Mouse (Mus musculus) brown adipose tissue, adult 24 weeks (tissue): Measurements from ENCODE around the gene Btn1a1. TPM values are rescaled to one million over a fixed set of nuclear protein-coding genes. Genes with fewer than 3 reads are reported as not detected.

Experiments
- polyA plus RNA-seq: library from polyadenylated mRNA; stranded (reverse); fragments of >200 nt; gene quantifications from 2 replicates; pipeline ENCODE4 v1.2.4, GENCODE M21; 2012; ENCODE audit not compliant: missing spikeins, insufficient read depth, insufficient read length

Gene Btn1a1
- polyA plus RNA-seq, 1 experiment = not detected

Other genes with a start within 250 kb of the Btn1a1 start
- not detected in 2 replicates for gene Vmn1r222, start 230.0 kb downstream of the Btn1a1 start, polyA plus RNA-seq
- gene Vmn1r223, start 218.8 kb downstream of the Btn1a1 start, polyA plus RNA-seq = not detected in 2 replicates
- gene Zfp322a, start 96.7 kb downstream of the Btn1a1 start, polyA plus RNA-seq = 10.1 and 12.5 TPM in 2 replicates
- 4.4 and 5.0 TPM in 2 replicates for gene Abt1, start 42.0 kb downstream of the Btn1a1 start, polyA plus RNA-seq
- not detected in 2 replicates for gene Btn2a2, start 23.0 kb upstream of the Btn1a1 start, polyA plus RNA-seq
- gene Hist1h4h, start 65.1 kb upstream of the Btn1a1 start, polyA plus RNA-seq = 69.6 and 128 TPM in 2 replicates
- gene Hist1h2af, start 68.0 kb upstream of the Btn1a1 start, polyA plus RNA-seq = not detected in 2 replicates
- not detected in 2 replicates for gene Hist1h3g, start 69.5 kb upstream of the Btn1a1 start, polyA plus RNA-seq
- 1.7 and 2.3 TPM in 2 replicates for gene Hist1h2bh, start 77.5 kb upstream of the Btn1a1 start, polyA plus RNA-seq
- not detected in 2 replicates for gene Hist1h3f, start 78.2 kb upstream of the Btn1a1 start, polyA plus RNA-seq
- not detected in 2 replicates for gene Hist1h4f, start 85.7 kb upstream of the Btn1a1 start, polyA plus RNA-seq
- 0.24 and 1.1 TPM in 2 replicates for gene Hist1h1d, start 87.4 kb upstream of the Btn1a1 start, polyA plus RNA-seq
- 2.8 and 2.9 TPM in 2 replicates for gene Hist1h3e, start 96.5 kb upstream of the Btn1a1 start, polyA plus RNA-seq
- gene Hist1h2ae, start 105.3 kb upstream of the Btn1a1 start, polyA plus RNA-seq = not detected in 2 replicates
- not detected in 2 replicates for gene Hist1h2bg, start 105.5 kb upstream of the Btn1a1 start, polyA plus RNA-seq
- gene Hist1h2bf, start 108.3 kb upstream of the Btn1a1 start, polyA plus RNA-seq = 4.4 TPM in 1 of 2 replicates, not detected in the other
- gene Hist1h2ad, start 108.5 kb upstream of the Btn1a1 start, polyA plus RNA-seq = not detected in 2 replicates
- 1.1 and 2.5 TPM in 2 replicates for gene Hist1h3d, start 109.9 kb upstream of the Btn1a1 start, polyA plus RNA-seq
- gene Hist1h4d, start 115.7 kb upstream of the Btn1a1 start, polyA plus RNA-seq = not detected in 2 replicates
- 8.2 and 13.8 TPM in 2 replicates for gene Hist1h2be, start 155.2 kb upstream of the Btn1a1 start, polyA plus RNA-seq
- 4.0 TPM in 2 replicates for gene Hist1h1e, start 156.7 kb upstream of the Btn1a1 start, polyA plus RNA-seq
- 0.59 and 1.0 TPM in 2 replicates for gene Hist1h2ac, start 218.0 kb upstream of the Btn1a1 start, polyA plus RNA-seq
- gene Hist1h2bc, start 218.3 kb upstream of the Btn1a1 start, polyA plus RNA-seq = 190 and 234 TPM in 2 replicates
- gene Hist1h1t, start 229.9 kb upstream of the Btn1a1 start, polyA plus RNA-seq = not detected in 2 replicates
- gene Hist1h4c, start 232.6 kb upstream of the Btn1a1 start, polyA plus RNA-seq = 2.1 TPM in 1 of 2 replicates, not detected in the other
- 30.2 and 34.3 TPM in 2 replicates for gene Hfe, start 245.0 kb upstream of the Btn1a1 start, polyA plus RNA-seq